Comparison of ENCODE assay signal across 8 mouse cellular contexts in the genomic region with DNA sequence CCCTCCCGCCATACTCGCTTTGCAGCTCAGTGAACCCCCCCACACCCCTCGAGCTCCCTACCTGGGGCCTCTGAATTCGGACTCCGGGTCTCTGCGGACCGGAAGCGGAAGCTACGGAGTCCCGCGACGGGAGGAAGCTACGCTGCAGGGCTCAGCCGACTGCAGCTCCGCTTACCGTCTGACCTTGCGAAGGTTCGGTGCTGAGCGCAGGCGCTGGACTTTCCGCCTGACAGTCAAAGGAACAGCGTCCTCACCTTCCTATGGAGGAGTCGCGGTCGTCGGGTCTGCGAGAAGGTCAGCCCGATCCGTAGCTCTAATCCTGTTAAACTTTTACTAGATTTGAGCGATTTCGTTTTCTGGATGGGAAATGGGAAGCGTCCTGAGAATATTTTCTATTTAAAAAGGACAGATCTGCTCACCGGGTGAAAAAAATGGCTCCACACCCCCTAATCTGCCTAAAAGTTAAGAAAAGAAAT. TPM values are rescaled to one million over a fixed set of nuclear protein-coding genes. Genes with fewer than 3 reads are reported as not detected.
A peak's percentile ranks its signal among the peaks of the same experiment; 100 is the strongest.
DNase-seq lines count a peak whose midpoint lies in the region; ATAC-seq and TF ChIP-seq lines count a peak whose summit lies in the region.

Gene Mrps21, minus strand, starts transcription at position 128 of the 476 bp plus-strand sequence.

- peaks cover 28% of the 10 kb centered on the region for H3K4me1 ChIP-seq in E14TG2a.4 (replicated peaks; ENCODE audit: low read depth, low read length)
- H3K4me1 ChIP-seq in forebrain, embryonic 12.5 days = peaks cover 16% of the 10 kb centered on the region
- H3K4me1 ChIP-seq in heart, postnatal 0 days (ENCODE audit: control insufficient read depth, insufficient read depth) = peaks cover 19% of the 10 kb centered on the region
- H3K4me1 ChIP-seq in lung, adult 2 months (ENCODE audit: control insufficient read depth, insufficient read depth, low read length) = peaks cover 3% of the 10 kb centered on the region

- peak within 1 kb of the TSS; percentile 76 for H3K4me2 ChIP-seq in forebrain, embryonic 12.5 days
- peak within 1 kb of the TSS; percentile 78 for H3K4me2 ChIP-seq in heart, postnatal 0 days (ENCODE audit: low read depth, low read length)

- no peak for TF ChIP-seq EP300 in heart, postnatal 0 days (IDR thresholded peaks at IDR 0.05; ENCODE audit: low read depth)

- TF ChIP-seq CTCF in E14TG2a.4 (conservative IDR thresholded peaks at IDR 0.05; ENCODE audit: low read length) = no peak
- no peak for TF ChIP-seq CTCF in heart, postnatal 0 days (IDR thresholded peaks at IDR 0.05; ENCODE audit: low read depth)
- no peak for TF ChIP-seq CTCF in lung, adult 2 months (IDR thresholded peaks at IDR 0.05; ENCODE audit: insufficient read depth, low read length)

- peak within 1 kb of the TSS; percentile 77 for H3K27ac ChIP-seq in forebrain, embryonic 12.5 days
- H3K27ac ChIP-seq in heart, postnatal 0 days (ENCODE audit: low read depth) = peak within 1 kb of the TSS; percentile 92

- peak within 1 kb of the TSS; percentile 86 for H3K4me3 ChIP-seq in E14TG2a.4 (replicated peaks; ENCODE audit: low read length)
- peak within 1 kb of the TSS; percentile 68 for H3K4me3 ChIP-seq in forebrain, embryonic 12.5 days (replicated peaks)
- H3K4me3 ChIP-seq in heart, postnatal 0 days (ENCODE audit: low read depth, low read length) = peak within 1 kb of the TSS; percentile 69
- H3K4me3 ChIP-seq in lung, adult 2 months (replicated peaks; ENCODE audit: extremely low read depth, low read depth, low read length) = peak within 1 kb of the TSS; percentile 74

- peak within 1 kb of the TSS; percentile 82 for H3K9ac ChIP-seq in forebrain, embryonic 12.5 days
- peak within 1 kb of the TSS; percentile 85 for H3K9ac ChIP-seq in heart, postnatal 0 days (replicated peaks; ENCODE audit: low read depth, low read length)

- WGBS in forebrain, embryonic 12.5 days = under 1% methylated on average over 33 of the region's 33 CpGs
- WGBS in heart, postnatal 0 days = under 1% methylated on average over 33 of the region's 33 CpGs
- WGBS in large intestine, adult 2 months = under 1% methylated on average over 33 of the region's 33 CpGs
- WGBS in lung, adult 2 months = under 1% methylated on average over 33 of the region's 33 CpGs

- ATAC-seq in forebrain, embryonic 12.5 days (ENCODE audit: low FRiP score) = peak; percentile 94
- ATAC-seq in heart, postnatal 0 days (ENCODE audit: insufficient read depth, low read depth) = peak; percentile 97
- ATAC-seq in neutrophil, adult 5-6 weeks (ENCODE audit: extremely low read depth, insufficient number of reproducible peaks, low FRiP score, poor library complexity, severe bottlenecking) = peak; percentile 97

- no peaks in the 10 kb centered on the region for H3K27me3 ChIP-seq in E14TG2a.4 (ENCODE audit: insufficient read depth, low read length)
- H3K27me3 ChIP-seq in forebrain, embryonic 12.5 days = no peaks in the 10 kb centered on the region
- no peaks in the 10 kb centered on the region for H3K27me3 ChIP-seq in heart, postnatal 0 days (ENCODE audit: control insufficient read depth, insufficient read depth, low read length)

- DNase-seq in c-Kit-positive CD71-positive TER-119-negative erythroid progenitor cells, embryonic 14.5 days (ENCODE audit: low read depth) = peak; percentile 82
- peak; percentile 96 for DNase-seq in heart, postnatal 0 days (ENCODE audit: low spot score)
- DNase-seq in large intestine, adult 2 months (ENCODE audit: low read depth, low spot score) = no peak
- peak; percentile 83 for DNase-seq in lung, adult 2 months
- peak; percentile 76 to 79 for DNase-seq in thymus, adult 18-20 months

- H3K36me3 ChIP-seq in E14TG2a.4 (ENCODE audit: insufficient read depth, low read length) = peaks cover 36% of the 10 kb centered on the region
- H3K36me3 ChIP-seq in forebrain, embryonic 12.5 days (replicated peaks) = peaks cover 27% of the 10 kb centered on the region
- H3K36me3 ChIP-seq in heart, postnatal 0 days (replicated peaks; ENCODE audit: control insufficient read depth, insufficient read depth, low read length) = peaks cover 32% of the 10 kb centered on the region

- no peaks in the 10 kb centered on the region for H3K9me3 ChIP-seq in E14TG2a.4 (ENCODE audit: low read length)
- H3K9me3 ChIP-seq in forebrain, embryonic 12.5 days = no peaks in the 10 kb centered on the region
- no peaks in the 10 kb centered on the region for H3K9me3 ChIP-seq in heart, postnatal 0 days (replicated peaks; ENCODE audit: control insufficient read depth, low read length)

- TF ChIP-seq POLR2A in lung, adult 2 months (IDR thresholded peaks at IDR 0.05; ENCODE audit: borderline replicate concordance, extremely low read depth, low read depth, low read length) = peak; percentile 92; the same call in 1 of the 2 replicates

RNA-seq across cellular contexts. Expression of gene Mrps21, which starts in this region (rescaled TPM):
- polyA plus RNA-seq in forebrain, embryonic 12.5 days (2016; fragmentation: Nextera tagmentation; extraction: Ambion mirVana) = 328 and 348 TPM in 2 replicates
- 142 and 222 TPM in 2 replicates for total RNA-seq in heart, postnatal 0 days (2014; rRNA removed; ENCODE audit: low replicate concordance)
- polyA plus RNA-seq in heart, postnatal 0 days (2015; fragmentation: Nextera tagmentation; extraction: Ambion mirVana) = 521 and 561 TPM in 2 replicates
- polyA plus RNA-seq in large intestine, adult 2 months (2012; rRNA removed) = 98.0 and 112 TPM in 2 replicates
- 37.7 and 69.0 TPM in 2 replicates for polyA plus RNA-seq in lung, adult 2 months (2012; rRNA removed)
- 155 and 192 TPM in 2 replicates for total RNA-seq in neutrophil, adult 5-6 weeks (2017)
